Mouse (Mus musculus) kidney, embryonic 14.5 days (tissue): ENCODE data around the gene Olfr996. TPM values are rescaled to one million over a fixed set of nuclear protein-coding genes. Genes with fewer than 3 reads are reported as not detected.
"Not testable (repeated sequence)": the region's sequence is repeated elsewhere in the genome, so short reads cannot be mapped to it uniquely, and the experiment has no call there.

Experiments used
- ATAC-seq: fragments of 200-750 bp; cut with Nextera tagmentation; 2 replicates; pipeline ENCODE4 v1.8.0; 2017; ENCODE audit warnings: moderate number of reproducible peaks, mild to moderate bottlenecking, moderate TSS enrichment, moderate library complexity; ENCODE audit not compliant: low FRiP score, low TSS enrichment
- H3K27ac ChIP-seq: fragments of 300-500 bp; sonication (generic); 2 replicates; pipeline ENCODE4 v1.5.1; 2014; ENCODE audit warnings: low read depth, mild to moderate bottlenecking, low read length, moderate library complexity, mixed read lengths
- H3K27me3 ChIP-seq: fragments of 300-500 bp; sonication (generic); 2 replicates; pipeline ENCODE4 v1.6.1; 2014; ENCODE audit warnings: mild to moderate bottlenecking, low read length; ENCODE audit not compliant: control insufficient read depth, insufficient read depth
- H3K36me3 ChIP-seq: fragments of 300-500 bp; sonication (generic); 2 replicates; pipeline ENCODE4 v1.6.1; 2014; ENCODE audit warnings: low read length, mixed read lengths; ENCODE audit not compliant: control insufficient read depth, insufficient read depth
- H3K4me1 ChIP-seq: fragments of 300-500 bp; sonication (generic); 2 replicates; pipeline ENCODE4 v1.6.1; 2014; ENCODE audit warnings: low read length, mixed read lengths; ENCODE audit not compliant: control insufficient read depth, insufficient read depth
- H3K4me2 ChIP-seq: fragments of 300-500 bp; sonication (generic); replicated peaks from 2 replicates; pipeline ENCODE4 v1.6.1; 2014; ENCODE audit warnings: low read depth, mild to moderate bottlenecking, low read length
- H3K4me3 ChIP-seq: fragments of 300-500 bp; sonication (generic); 2 replicates; pipeline ENCODE4 v1.5.1; 2014; ENCODE audit warnings: mild to moderate bottlenecking, low read length
- H3K9ac ChIP-seq: fragments of 300-500 bp; sonication (generic); 2 replicates; pipeline ENCODE4 v1.6.1; 2014; ENCODE audit warnings: low read depth, mild to moderate bottlenecking, low read length, moderate library complexity
- H3K9me3 ChIP-seq: fragments of 300-500 bp; sonication (generic); 2 replicates; pipeline ENCODE4 v1.6.1; 2016; ENCODE audit warnings: low read length; ENCODE audit not compliant: control insufficient read depth
- whole genome bisulfite sequencing: fragments of 180-500 bp; shearing (Covaris S2); extraction: QIAGEN DNeasy Blood & Tissue Kit; methylation state at CpG from one replicate; pipeline ENCODE4 v1.1.7; 2014; 5-methylcytosine and 5-hydroxymethylcytosine counted together
- polyA plus RNA-seq: library from polyadenylated mRNA; unstranded; fragments of >200 nt; fragmentation: Nextera tagmentation; extraction: Ambion mirVana; gene quantifications from 2 replicates; pipeline ENCODE4 v1.2.1, GENCODE M21; 2014

Olfr996 gene
- not detected in 2 replicates for polyA plus RNA-seq

- no peak within 1 kb of the TSS for H3K4me3 ChIP-seq
- H3K4me1 ChIP-seq: no peaks in the 10 kb centered on the region
- no peaks in the 10 kb centered on the region for H3K27me3 ChIP-seq
- no peak within 1 kb of the TSS for H3K9ac ChIP-seq
- no peak for ATAC-seq
- no peaks in the 10 kb centered on the region for H3K9me3 ChIP-seq
- H3K4me2 ChIP-seq: no peak within 1 kb of the TSS
- H3K27ac ChIP-seq: no peak within 1 kb of the TSS
- no peaks in the 10 kb centered on the region for H3K36me3 ChIP-seq
Measured at GRCm38 (mm10) chr2:85578915-85579314, at the start of gene Olfr996. Gene Olfr996 (plus strand): TSS chr2:85579215.

GRCm38 (mm10) chr2:85532082-85532778 lies 46.8 kb upstream of the Olfr996 start:
- no peak for ATAC-seq
- no peak overlapping the region for H3K4me2 ChIP-seq
- no peak overlapping the region for H3K4me3 ChIP-seq
- H3K27ac ChIP-seq: no peak overlapping the region
- no peaks in the 10 kb centered on the region for H3K9me3 ChIP-seq
- H3K27me3 ChIP-seq: no peaks in the 10 kb centered on the region
- no peaks in the 10 kb centered on the region for H3K36me3 ChIP-seq
- WGBS: 89% methylated on average over 2 of the region's 2 CpGs
- H3K4me1 ChIP-seq: no peaks in the 10 kb centered on the region
- H3K9ac ChIP-seq: no peak overlapping the region

GRCm38 (mm10) chr2:85533934-85534333 lies 45.1 kb upstream of the Olfr996 start:
- Histone ChIP-seq H3K4me1 (no peaks in the 10 kb centered on the region), H3K9me3 (no peaks in the 10 kb centered on the region), H3K4me3 (no peak overlapping the region), H3K9ac (no peak overlapping the region), H3K27me3 (no peaks in the 10 kb centered on the region), H3K36me3 (no peaks in the 10 kb centered on the region), H3K27ac (no peak overlapping the region), H3K4me2 (no peak overlapping the region)
- 69% methylated on average over 1 of the region's 1 CpGs for WGBS
- ATAC-seq: no peak

DNA sequence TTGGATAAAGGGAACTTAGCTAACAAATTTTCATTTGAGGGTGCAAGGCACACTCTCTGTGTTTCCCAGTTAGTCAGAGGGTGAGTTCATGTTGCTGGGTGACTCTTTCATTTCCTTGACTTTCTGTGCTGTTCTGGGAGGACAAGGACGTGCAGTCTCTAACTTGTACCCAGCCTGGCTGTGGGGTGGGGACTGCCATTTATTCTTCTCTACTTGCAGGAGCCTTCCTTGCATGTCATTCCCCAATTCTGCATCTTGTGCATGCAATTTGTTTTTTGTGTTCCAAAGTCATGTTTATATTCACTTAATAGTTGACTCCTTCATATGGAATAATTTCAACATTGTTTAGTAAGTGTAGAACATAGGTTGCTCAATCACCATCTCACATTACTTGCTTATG lies 24.2 kb upstream of the Olfr996 start:
- 62% methylated on average over 1 of the region's 1 CpGs for WGBS
- ATAC-seq: no peak
- Histone ChIP-seq H3K4me3 (no peak overlapping the region), H3K27me3 (no peaks in the 10 kb centered on the region), H3K9ac (no peak overlapping the region), H3K4me2 (no peak overlapping the region), H3K27ac (no peak overlapping the region), H3K36me3 (no peaks in the 10 kb centered on the region), H3K9me3 (no peaks in the 10 kb centered on the region), H3K4me1 (no peaks in the 10 kb centered on the region)

- H3K4me1 ChIP-seq: no peaks in the 10 kb centered on the region
- no peak overlapping the region for H3K4me3 ChIP-seq
- H3K9ac ChIP-seq: no peak overlapping the region
- no peak overlapping the region for H3K4me2 ChIP-seq
- no peaks in the 10 kb centered on the region for H3K9me3 ChIP-seq
- H3K36me3 ChIP-seq: no peaks in the 10 kb centered on the region
- H3K27me3 ChIP-seq: no peaks in the 10 kb centered on the region
- no peak overlapping the region for H3K27ac ChIP-seq
- WGBS: 67% methylated on average over 4 of the region's 4 CpGs
- ATAC-seq: no peak
Measured at GRCm38 (mm10) chr2:85560226-85560625, 18.8 kb upstream of the Olfr996 start.

DNA sequence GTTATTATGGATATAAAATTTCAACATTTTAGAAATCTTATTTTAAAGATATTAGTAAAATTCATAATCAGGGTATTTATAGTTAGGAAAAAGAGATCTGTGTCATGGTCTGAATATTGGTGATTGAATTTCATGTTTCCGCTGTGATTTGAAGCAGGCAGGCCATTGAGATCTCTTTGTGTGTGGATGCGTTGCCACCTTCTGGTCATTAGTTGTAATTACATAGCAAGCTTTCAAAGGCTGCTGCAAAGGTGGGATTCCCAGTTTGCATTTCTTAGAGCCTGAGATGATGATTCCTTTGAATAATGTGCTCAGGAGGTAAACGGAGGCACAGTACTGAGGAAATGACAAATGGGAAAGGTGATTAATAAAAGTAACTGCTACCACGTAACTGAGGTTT lies 17.8 kb upstream of the Olfr996 start:
- Histone ChIP-seq H3K4me3 (no peak overlapping the region), H3K27ac (no peak overlapping the region), H3K9ac (no peak overlapping the region), H3K27me3 (no peaks in the 10 kb centered on the region), H3K36me3 (no peaks in the 10 kb centered on the region), H3K4me2 (no peak overlapping the region), H3K4me1 (no peaks in the 10 kb centered on the region), H3K9me3 (no peaks in the 10 kb centered on the region)
- ATAC-seq: peak; percentile 46; the same call in 1 of the 2 replicates
- WGBS: 21% methylated on average over 4 of the region's 4 CpGs

DNA sequence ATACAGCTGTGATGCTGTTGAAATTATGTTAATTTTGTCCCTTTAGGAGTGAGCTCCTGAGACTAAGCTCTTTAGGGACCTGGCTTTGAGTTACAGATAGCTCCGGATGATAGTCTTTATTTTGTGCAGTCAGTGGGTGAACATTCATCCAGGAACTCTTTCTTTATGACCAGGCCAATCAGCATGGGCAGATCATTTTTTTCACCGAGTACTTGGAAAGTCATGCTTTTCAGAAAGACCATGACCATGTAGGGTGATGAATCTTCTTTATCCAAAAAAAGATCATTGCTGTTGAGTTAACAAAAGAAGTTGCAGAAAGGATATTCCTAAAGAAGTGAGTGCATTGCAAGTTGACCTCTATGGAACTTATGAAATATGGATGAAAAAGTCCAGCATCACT lies 9.6 kb downstream of the Olfr996 start, which contains the start of gene Olfr998:
Olfr998 (plus strand) TSS at position 301 of the 400 bp plus-strand sequence.
- not testable (repeated sequence) for H3K4me2 ChIP-seq, H3K9me3 ChIP-seq, ATAC-seq, H3K27ac ChIP-seq, H3K4me3 ChIP-seq, H3K27me3 ChIP-seq, H3K4me1 ChIP-seq, H3K36me3 ChIP-seq, H3K9ac ChIP-seq
- WGBS: 93% methylated on average over 2 of the region's 2 CpGs

DNA sequence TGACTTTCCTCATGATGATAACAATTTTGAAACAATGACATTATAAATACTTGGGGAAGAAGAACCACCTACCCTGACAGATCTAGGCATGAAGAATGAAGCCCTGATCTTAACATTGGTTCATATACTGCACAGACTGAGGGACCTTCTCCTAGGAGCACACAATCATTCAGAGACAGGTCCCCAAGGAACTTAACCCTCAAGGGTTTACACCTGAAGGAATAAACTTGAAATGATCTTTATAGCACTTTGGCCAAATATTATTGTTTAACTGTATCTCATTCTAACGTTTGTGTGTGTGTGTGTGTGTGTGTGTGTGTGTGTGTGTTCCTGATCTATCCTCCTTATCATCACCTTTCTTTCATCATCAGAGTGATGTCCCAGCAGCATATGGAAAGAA lies 32.8 kb downstream of the Olfr996 start, which contains the start of gene Olfr1000:
Olfr1000 (minus strand) TSS at position 101 of the 400 bp plus-strand sequence.
- Histone ChIP-seq H3K9me3 (no peaks in the 10 kb centered on the region), H3K9ac (no peak within 1 kb of the TSS), H3K4me3 (no peak within 1 kb of the TSS), H3K27me3 (no peaks in the 10 kb centered on the region), H3K36me3 (no peaks in the 10 kb centered on the region), H3K4me1 (no peaks in the 10 kb centered on the region), H3K27ac (no peak within 1 kb of the TSS), H3K4me2 (no peak within 1 kb of the TSS)
- WGBS: 65% methylated on average over 1 of the region's 1 CpGs
- no peak for ATAC-seq
